Mouse (Mus musculus) adrenal gland, adult 2 months (tissue): Measurements from ENCODE around the gene Ttc39b. TPM values are rescaled to one million over a fixed set of nuclear protein-coding genes. Genes with fewer than 3 reads are reported as not detected.

Experiments used
- DNase-seq: peaks from one replicate; pipeline ENCODE4 v3.0.0; 2021
- polyA plus RNA-seq: library from polyadenylated mRNA; depleted of rRNA; stranded (reverse); fragments of >200 nt; gene quantifications from 2 replicates; pipeline ENCODE4 v1.2.3, GENCODE M21; 2012
- total RNA-seq, 2 experiments: library from RNA; stranded (reverse); gene quantifications; 2 replicates each; pipeline ENCODE4 v1.2.3; 2021

Ttc39b gene
- total and polyA plus RNA-seq, 3 experiments: 1.5 to 18.2 (median 17.9) TPM

DNA sequence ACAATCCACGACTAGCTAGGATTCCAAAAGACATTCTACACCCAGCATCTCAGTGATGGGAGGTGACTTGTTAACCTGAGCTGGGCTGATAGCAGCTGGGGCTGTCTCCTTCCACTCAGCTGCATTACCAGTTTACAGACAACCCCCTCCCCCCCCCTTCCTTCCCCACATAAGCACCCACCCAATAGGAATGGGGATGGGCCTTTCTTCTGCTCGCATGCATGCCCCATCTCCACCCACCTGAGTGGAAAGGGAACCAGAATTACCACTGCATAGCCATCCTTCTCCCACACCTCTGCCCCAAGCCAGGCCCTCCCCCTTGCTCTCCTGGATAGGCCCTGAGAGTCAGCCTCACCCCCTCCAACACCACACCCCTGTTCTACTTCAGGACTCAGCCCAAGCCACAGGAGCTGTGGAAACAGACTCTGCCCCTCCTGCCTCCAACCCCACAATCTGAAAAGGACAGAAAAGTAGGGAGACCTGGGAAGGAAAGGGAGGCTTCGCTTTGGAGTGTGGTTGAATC is 6.2 kb downstream of the Ttc39b start:
- DNase-seq: no peak

DNA sequence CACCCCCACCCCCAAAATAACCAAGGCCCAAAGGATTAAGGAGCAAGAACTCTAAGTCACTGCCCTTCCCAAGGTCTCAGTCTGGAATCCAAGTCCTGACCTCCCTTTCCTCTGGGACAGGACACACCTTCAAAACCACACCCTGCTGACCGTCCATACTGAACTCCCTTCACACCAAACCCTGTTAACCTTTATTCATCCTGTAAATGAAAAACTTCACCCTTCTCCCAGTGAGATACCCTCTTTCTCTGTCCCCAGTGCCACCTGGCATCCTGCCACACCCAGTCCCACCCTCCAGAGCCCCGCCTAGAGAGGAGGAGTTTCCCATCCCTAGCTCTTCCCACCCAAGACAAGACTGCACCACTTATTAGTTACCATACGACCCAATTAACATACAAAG is 7.3 kb downstream of the Ttc39b start:
- DNase-seq: no peak

DNA sequence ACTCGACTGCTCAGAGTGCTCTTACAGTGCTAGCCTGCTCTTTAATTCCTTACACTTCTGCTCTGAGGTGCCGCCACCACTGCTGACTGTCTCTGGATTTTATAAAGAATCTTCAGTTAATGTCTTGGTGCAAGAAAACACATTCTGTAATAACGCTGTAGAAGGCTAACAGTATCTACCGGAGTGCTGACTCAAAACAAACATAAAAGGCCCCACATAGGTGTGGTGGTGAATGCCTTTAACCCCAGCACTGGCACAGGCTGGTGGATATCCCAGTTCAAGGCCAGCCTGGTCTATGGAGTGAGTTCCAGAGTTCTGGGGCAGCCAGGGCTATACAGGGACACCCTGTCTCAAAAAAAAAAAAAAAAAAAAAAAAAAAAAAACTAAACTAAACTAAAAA is 8.1 kb downstream of the Ttc39b start:
- no peak for DNase-seq

DNA sequence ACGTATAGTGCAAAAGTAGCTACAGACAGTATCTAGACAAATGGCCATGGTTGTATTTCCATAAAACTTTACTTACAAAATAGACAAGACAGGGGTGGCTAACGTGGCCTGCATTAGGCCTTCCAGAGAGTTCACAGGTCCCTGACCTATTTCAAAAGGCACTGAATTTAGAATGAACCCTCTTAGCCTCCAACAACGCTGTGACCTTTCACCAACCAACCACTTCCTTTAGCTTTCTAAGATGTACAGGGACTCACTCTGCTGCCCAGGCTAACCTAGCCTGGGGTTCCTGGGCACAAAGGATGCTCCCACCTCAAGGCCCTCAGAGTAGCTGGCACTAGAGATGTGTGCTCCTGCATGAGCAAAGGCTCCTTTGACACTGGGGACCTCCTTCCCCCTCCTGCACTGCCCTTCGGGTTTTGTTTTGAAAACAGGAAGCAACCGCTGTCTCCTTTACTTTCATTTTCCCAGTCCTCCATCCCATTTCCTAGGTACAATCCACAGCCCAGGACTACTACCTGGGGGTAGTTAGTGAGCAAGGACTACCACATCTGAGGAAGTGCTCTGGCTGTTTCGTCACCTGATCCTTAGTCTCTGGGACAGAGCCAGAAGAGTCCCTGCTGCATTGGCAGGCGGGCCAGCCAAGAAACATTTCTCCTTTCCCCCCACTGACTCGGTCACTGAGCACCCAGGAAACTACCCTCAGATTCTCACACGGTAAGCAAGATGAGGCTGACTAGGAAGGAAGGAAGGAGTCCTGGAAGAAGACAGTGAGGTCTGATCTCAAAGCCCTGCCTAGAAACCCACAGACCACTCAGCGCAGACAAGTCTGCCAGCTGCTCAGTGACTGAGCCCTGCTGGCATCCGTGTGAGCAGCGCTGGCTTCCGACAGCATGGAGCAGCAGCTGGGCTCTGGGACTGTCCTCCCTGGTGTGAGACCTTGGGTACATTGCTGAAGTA is 8.9 kb downstream of the Ttc39b start:
- peak; percentile 67 for DNase-seq

DNA sequence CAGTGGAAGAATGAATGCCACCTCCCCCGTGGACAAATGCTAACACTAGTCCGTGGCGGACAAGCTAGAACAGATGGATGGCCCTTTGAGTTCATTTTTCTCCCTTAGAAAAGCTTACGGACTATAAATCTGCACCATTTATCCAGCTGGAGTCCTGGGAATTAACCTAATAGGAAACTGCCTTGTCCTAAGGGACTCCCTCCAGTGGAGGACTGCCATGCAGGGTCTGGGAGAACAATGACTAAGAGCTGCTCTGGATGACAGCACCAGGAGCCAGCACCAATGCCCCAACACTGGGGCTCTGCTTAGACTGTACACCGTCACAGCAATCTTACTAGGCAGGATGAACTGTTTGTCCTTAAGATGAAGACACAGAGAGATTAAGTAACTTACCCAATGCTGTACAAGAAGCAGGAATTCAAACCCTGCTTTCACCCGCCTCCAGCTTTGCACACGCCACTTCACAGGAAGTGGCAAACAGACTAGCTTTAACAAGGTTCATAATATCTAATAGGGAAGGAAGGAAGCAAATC is 9.7 kb downstream of the Ttc39b start:
- DNase-seq: no peak

DNA sequence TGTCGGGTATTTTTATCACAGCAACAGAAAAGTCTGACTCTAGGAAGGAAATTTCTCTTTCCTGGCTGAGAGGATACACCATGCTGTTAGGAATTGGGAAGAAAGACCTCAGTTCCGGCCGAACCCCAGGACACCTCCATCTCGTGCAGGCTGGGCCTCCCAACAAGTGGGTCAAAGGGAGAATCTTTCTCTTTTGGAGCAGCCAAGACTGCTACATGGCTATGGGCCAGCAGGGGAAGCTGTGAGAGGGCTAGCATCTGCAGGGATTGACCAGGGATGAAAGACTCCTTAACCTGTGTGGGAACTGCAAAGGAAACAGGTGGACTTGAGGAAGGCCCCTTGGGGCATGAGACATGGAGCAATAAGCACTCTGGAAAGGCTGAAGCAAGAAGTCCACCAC is 11.7 kb downstream of the Ttc39b start:
- no peak for DNase-seq

DNA sequence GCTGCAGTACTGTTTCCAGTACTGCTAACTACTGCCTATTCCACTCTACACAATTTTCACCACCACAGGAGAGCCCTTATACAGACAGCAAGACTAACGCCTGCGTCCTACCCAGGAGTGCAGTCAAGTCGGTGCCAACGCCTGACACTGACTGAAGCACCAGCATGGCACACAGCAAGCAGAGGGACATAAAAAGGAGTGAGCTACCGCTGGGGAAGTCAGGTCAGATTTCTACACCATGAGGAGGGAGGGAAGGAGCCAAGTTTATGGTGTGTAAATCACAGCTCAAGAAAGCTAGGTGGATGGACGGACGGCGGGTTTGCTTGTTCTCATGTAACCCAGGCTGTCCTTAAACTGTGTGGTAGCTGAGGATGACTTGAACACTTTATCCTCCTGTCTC is 12.6 kb downstream of the Ttc39b start:
- no peak for DNase-seq

DNA sequence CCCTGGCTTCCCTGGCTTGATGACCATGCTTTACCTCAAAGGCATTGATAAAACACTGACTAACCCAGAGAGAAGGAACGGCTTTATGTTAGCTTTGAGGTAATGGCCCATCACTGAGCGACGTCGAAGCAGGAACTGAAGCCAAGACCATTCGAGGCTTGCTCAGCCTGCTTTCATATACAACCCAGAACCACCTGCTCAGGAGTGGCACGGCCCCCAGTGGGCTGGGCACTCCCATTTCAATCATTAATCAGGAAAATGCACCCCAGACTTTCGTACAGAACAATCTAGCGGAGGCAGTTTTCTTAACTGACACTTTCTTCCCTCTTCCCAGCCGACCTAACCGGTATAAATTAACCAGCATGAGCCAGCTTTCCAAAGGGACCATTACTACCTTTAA is 13.1 kb downstream of the Ttc39b start:
- no peak for DNase-seq

DNA sequence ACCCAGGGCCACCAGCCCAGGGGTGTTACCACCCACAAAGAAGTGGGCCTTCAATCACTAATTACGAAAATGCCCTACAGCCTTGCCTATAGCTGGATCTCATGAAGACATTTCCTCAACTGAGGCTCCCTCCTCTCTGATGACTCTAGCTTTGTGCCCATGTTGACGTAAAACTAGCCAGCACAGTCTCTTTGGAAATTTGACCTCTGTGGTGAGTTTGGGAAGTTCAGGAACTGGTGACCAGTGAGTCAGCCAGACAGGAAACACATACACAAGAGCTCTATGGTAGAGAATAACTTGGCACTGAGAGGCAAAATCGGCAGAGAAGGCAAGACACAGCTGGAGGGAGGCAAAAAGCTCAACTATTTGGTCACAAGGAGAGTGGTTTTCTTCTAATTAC is 15.1 kb downstream of the Ttc39b start:
- peak; percentile 45 for DNase-seq

DNA sequence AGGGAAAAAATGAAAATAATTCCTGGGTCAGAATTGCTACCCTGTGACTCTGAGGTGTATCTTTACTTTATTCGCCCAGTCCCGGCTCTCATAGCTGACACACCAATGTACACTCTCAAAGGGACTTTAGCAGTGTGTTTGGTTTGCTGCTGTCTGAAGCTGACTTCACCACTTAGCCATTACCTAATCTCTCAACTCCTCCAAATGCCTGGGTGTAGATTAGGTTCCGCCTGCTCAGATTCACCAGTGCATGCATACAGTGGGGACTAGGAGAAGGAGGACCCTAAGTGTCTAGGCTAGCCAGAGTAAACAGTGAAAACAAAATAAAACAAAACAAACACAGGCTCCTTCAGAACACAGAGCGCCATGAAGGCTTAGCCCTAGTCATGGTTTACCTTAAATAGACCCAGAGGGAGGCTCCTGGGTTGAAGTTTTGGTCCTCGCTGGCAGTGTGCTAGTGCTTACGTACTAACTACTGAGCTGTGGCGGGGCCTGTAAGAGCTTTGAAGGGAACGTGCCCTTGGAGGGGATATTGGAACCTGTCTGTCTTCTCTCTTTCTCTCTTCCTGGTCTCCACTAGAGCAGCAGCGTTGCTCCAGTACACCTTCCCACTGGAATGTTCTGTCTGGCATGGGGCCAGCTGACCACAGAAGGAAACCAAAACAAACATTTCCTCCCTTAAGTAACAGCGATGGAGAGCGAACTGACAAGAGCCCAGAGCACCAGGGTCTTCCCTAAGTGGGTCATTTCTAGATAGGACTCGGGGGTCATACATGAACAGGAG is 16.2 kb downstream of the Ttc39b start:
- peak; percentile 42 for DNase-seq

DNA sequence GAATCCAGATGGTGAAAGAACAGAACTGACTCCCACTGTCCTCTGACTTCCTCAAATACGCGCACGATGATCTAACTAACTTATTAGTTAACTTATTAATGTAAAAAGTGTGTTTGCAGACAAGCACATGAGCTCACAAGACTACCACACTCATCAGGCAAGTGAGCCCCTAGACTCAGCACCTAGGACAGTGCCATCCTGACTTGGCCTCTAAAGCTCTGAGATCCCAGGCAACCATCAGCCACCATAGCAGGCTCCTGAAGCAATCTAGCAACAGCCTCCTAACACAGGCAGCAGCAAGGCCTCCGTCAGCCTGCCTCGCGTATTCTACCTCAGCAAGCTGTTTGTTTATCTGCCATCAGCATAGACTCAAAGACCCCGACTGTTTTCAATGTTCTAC is 17.2 kb downstream of the Ttc39b start:
- no peak for DNase-seq

DNA sequence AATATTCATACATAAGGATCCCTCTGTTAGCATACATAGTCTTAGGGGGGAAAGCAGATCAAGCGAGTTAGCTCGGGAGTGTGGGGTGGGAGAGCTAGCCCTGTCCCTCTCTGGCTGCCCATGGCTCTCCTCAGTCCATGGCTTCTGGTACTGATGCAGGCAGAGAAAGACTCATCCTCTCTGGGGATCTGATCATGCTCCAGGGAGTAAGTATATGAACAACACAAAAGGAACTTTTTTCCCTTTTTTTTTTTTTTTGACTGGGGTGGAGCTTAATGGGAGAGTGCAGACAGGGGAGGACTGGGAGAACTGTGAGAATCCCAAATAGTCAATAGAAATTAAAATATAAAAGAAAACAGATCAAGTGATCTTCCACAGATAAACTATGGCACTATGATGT is 19.0 kb downstream of the Ttc39b start:
- no peak for DNase-seq

DNA sequence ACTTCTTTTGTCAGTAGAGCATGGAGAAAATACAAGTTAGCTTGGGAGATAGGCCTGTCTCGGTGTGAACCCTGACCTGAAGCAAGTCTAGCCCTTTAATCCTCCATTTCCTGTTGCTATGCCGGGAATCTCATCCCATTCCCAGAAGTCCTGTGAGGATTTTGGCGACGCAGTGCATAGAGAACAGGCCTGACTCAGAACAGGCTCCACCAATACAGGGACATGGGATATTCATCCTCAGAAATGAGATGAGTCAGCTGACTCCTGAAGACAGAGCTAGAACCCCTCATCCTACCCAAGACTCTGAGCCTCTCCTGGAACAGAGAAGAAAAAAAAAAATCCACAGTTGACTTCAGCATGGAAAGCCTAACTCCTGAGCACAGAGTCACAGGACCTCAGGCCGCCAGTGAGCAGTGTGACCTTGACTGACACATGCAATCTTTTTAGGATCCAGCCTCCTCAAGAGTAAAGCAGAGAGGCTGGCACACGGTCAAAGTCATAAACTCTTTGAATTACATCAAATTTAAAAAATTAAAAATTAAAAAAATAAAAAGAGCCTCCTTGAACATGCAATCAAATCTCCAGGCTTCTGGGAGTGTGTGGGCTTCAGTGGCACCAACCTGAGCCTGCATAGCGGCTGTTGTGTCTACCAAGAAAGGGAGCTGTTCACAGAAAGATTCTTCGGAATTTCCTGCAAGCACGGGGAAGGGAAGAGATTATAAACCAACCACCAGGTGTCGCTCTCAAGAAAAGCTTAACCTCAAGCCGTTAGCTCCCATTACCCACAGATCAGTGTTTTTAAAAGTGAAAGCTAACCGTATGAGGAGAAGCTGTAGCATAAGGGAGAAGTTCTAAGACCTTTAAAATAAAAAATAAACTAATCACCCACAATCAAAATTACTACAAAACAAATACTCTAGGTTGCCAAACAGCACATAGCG is 20.9 kb downstream of the Ttc39b start:
- peak; percentile 79 for DNase-seq

DNA sequence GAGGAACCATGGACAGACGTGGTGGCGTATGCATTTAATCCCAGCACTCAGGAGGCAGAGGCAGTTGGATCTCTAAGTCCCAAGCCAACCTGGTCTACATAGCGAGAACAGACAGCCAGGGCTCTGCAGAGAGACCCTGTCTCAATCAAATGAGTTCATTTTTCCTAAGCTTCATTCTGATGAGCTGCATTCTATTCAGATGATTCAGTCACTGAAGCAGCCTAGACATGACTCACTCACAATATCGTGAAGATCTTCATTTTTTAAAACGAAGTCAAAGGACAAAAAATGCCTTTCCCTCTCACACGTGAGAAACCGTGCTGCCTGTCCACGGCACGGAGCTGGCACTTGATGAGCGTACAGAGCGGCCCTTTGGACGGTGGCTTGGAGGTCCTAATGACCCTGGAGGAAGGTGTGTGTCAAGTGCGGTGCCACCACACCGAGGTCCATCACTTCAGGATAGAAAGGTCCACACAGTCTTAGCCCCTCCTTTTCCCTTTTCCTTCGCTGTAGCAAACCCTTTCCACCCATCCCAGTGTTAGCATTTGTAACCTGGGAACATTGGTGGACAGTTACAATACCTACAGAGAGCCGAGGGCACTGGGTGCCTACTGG is 21.8 kb downstream of the Ttc39b start:
- no peak for DNase-seq

DNA sequence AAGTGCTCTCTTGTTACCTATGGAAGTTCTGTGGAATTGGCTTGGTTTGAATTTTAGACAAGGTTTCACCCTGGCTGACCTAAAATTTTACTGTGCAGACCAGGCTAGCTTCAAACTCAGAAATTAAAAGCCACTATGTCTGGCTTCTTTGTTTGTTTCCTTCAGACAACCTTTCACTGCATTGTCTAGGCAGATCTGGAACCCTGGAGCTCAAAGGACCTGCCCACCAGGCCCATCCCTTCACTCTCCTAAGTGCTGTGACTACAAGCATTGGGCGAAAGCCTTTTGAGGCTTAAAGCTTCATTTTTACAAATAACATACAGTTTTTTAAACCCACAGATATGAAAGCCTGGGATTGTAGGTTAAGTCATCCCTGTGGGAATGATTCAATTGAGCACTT is 22.3 kb downstream of the Ttc39b start:
- DNase-seq: no peak

DNA sequence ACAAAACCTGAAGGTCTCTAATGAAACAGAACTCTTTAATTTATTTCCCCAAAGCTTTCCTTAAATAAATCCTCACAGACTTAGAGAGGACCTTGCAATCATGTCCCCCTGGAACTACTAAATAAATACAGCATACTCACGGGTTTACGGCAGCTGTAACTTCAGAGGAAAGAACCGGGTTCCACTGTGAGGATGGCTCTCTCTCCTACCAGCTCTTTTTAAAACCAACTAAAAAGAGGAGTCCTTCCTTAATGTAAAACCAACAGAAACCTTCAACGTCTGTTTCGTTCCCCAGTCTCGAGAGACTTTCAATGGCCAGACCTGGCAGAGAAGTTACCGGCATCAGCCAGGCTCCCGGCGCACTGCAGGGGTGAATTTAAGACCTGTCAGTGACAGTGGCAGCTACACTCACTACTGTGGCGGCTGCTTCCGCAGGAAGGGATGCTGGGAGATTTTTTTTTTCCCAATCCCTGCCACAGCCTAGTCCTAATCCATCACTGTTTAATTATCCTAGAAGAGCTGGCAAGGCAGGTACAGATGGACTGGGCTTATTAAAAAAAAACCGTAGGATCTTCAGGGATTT is 39.2 kb downstream of the Ttc39b start:
- DNase-seq: peak; percentile 59

DNA sequence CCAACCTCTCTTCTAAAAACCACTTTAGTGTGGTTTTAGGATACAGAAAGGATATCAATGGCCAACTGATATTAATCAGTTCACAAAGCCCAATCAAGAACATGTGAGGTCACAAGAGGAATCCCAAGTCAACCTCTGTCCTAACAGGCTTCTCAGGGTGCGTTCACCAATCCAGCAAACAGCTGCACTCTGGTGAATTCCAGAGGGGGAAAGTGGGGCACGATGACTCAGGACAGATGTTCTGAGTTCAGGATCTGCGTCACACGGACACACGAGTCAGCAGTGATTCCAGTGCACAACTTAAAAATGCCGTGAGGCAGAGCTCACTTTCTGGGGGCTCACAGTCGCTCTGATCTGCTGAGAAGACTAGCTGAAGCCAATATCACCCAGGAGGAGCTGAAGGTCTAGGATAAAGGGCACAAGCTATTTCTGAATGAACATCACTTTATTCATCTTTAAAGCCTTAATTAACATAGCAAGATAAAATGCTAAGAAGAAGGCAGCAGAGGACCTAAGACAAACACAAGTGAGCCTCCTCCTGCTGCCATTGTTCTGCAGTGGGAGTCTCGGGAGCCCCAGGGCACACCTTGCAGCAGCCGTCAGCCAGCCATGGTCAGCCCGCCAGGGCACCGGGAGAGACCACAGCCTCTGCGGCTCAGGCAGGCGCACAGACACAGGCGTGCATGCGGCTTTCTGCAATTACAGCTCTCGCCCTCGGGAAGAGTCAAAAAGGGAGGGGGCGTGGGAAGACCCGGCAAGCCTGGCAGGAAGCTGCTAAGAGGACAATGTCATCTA is 39.9 kb downstream of the Ttc39b start:
- no peak for DNase-seq

DNA sequence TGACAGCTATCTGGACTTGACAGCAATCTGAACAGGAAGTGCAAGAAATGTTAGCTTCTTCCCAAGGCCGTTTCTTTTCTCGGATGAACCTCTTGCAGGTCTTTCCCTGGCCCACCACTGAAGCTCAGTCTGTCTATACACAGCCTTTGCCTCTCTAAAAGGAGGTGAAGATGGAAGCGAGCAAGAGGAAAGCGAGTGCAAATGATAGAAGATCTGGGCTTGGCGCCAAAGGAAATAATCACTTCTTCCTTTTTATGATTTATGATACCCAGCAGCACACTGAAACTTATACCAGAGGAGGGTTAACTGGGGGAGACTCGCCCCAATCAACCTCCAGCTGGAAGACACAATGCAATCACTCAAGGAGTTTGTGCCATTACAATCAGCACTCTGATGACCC is 41.6 kb downstream of the Ttc39b start:
- no peak for DNase-seq

DNA sequence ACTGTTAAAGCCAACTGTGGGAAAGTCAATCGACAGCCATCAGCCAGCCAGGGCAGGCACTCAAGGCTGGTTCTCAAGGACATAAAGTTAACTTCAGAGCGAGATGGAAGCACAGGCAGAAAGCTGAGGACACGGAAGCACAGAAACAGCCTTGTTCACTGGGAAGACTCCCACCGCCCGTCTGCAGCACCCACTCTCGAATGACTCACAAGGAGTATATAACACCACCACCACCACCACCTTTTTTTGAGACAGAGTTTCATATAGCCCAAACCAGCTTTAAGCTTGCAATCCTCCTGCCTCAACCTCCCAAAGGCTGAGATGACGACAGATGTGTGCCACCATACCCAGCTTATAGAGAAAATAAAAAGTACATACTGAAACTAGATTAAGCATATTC is 44.8 kb downstream of the Ttc39b start:
- no peak for DNase-seq

DNA sequence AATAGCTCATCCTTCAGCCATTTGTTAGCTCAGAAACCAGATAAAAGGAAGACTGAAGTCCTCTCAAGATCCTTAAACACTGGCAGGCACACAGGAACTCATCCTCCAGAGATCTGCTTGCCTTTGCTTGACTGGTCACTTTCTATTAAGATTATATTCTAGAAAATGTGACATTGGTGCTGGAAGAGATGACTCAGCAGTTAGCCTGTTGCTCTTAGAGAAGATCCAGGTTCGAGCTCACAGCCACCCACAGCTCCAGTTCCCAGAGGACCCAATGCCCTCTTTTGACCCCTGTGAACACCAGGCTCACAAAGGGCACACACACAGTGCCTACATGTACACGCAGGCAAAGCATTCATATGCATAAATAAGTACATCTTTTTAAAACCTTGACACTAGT is 49.8 kb downstream of the Ttc39b start:
- DNase-seq: no peak
